In the genomic region with DNA sequence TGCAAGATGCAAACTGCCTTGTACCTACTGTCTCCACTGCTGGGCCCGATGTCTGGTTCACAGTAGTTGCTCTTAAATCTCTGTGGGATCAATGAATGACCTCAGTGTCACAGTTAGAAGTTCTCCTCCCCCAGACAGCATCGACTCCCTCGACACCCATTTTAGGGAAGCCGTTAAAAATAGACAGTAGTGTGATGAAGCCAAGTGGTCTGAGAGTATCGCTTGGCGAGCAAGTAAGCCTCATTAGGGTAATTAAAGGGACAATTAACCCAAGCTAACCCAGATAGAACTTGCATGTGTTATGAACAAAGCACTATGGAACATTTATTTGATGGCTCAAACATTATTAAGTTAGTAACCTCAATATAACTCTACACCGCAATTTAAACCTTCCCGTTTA, we compare ENCODE assay signal across 29 mouse cellular contexts. TPM values are rescaled to one million over a fixed set of nuclear protein-coding genes. Genes with fewer than 3 reads are reported as not detected.
A peak's percentile ranks its signal among the peaks of the same experiment; 100 is the strongest.
DNase-seq lines count a peak whose midpoint lies in the region; ATAC-seq and TF ChIP-seq lines count a peak whose summit lies in the region.
"Had no signal": no experiment of that assay in that cellular context is flagged by ENCODE, and none has a peak within 500 bp of the region (broad histone marks: within the 10 kb centered on the region; RNA-seq: fewer than 3 reads in every experiment).

No protein-coding gene starts in this region.

- peaks cover 9% of the 10 kb centered on the region; the same call in 1 of the 2 replicates for H3K36me3 ChIP-seq in forebrain, embryonic 15.5 days
- no peaks in the 10 kb centered on the region for H3K36me3 ChIP-seq in forebrain, postnatal 0 days (ENCODE audit: insufficient read depth)
- H3K36me3 ChIP-seq in heart, embryonic 14.5 days (ENCODE audit: control insufficient read depth, insufficient read depth, low read length), result no peaks in the 10 kb centered on the region
- H3K36me3 ChIP-seq in midbrain, embryonic 11.5 days (ENCODE audit: control insufficient read depth, insufficient read depth, low read length), result 0 out of 2 replicates have a peak, but pooled peaks cover 2% of the 10 kb centered on the region
- no peaks in the 10 kb centered on the region for H3K36me3 ChIP-seq in midbrain, embryonic 10.5 days
- no peaks in the 10 kb centered on the region for H3K36me3 ChIP-seq in neural tube, embryonic 15.5 days
- H3K36me3 ChIP-seq: embryonic facial prominence, embryonic 12.5 days; kidney, embryonic 15.5 days; midbrain, embryonic 15.5 days; stomach, embryonic 15.5 days had no signal

- ATAC-seq in forebrain, embryonic 15.5 days (replicated peaks), result peak; percentile 20; the same call in 1 of the 2 replicates
- no peak for ATAC-seq in forebrain, postnatal 0 days
- ATAC-seq in heart, embryonic 14.5 days (ENCODE audit: insufficient number of reproducible peaks, insufficient read depth, low FRiP score, low read depth), result no peak
- no peak for ATAC-seq in midbrain, embryonic 11.5 days (ENCODE audit: low FRiP score)
- ATAC-seq in neural tube, embryonic 15.5 days (ENCODE audit: low FRiP score), result 0 out of 2 replicates have a peak, but pooled peaks have one; percentile 19
- ATAC-seq: inflammation-experienced regulatory T-cells, adult 6 months; midbrain, embryonic 15.5 days; Patski had no signal

- DNase-seq in forebrain, postnatal 0 days, result no peak
- no peak for DNase-seq in heart, postnatal 25 days (ENCODE audit: low spot score)
- peak; percentile 68 for DNase-seq in midbrain, embryonic 11.5 days (ENCODE audit: low spot score, missing footprints)
- DNase-seq in midbrain, embryonic 10.5 days (ENCODE audit: low spot score), result no peak
- DNase-seq: adrenal gland, postnatal 10 days; cerebellum, adult 11 months; cerebellum, adult 9-10 months; cerebellum, postnatal 36 days; embryo, embryonic 11 days; gastrocnemius, postnatal 10 days; heart, postnatal 4 days; kidney, adult 18-20 months; kidney, postnatal 25 days; liver; lung, adult 2 months; lung, postnatal 10 days; right cerebral cortex, postnatal 25 days had no signal

- no peak for TF ChIP-seq CTCF in forebrain, postnatal 0 days (IDR thresholded peaks at IDR 0.05; ENCODE audit: low read depth)

- no peaks in the 10 kb centered on the region for H3K9me3 ChIP-seq in forebrain, embryonic 15.5 days
- no peaks in the 10 kb centered on the region for H3K9me3 ChIP-seq in forebrain, postnatal 0 days (ENCODE audit: low read length)
- H3K9me3 ChIP-seq in heart, embryonic 14.5 days (ENCODE audit: control insufficient read depth, low read length), result no peaks in the 10 kb centered on the region
- H3K9me3 ChIP-seq in midbrain, embryonic 11.5 days (ENCODE audit: control insufficient read depth, low read length), result no peaks in the 10 kb centered on the region
- H3K9me3 ChIP-seq in midbrain, embryonic 10.5 days (replicated peaks), result no peaks in the 10 kb centered on the region
- no peaks in the 10 kb centered on the region for H3K9me3 ChIP-seq in neural tube, embryonic 15.5 days (replicated peaks)
- H3K9me3 ChIP-seq: embryonic facial prominence, embryonic 12.5 days; kidney, embryonic 15.5 days; midbrain, embryonic 15.5 days; stomach, embryonic 15.5 days had no signal

- peaks cover 15% of the 10 kb centered on the region for H3K4me1 ChIP-seq in forebrain, embryonic 15.5 days
- no peaks in the 10 kb centered on the region; the same call in 1 of the 2 replicates for H3K4me1 ChIP-seq in forebrain, postnatal 0 days (ENCODE audit: insufficient read depth)
- H3K4me1 ChIP-seq in heart, embryonic 14.5 days (ENCODE audit: control insufficient read depth in 2 of 2, insufficient read depth in 2 of 2, low read length in 2 of 2), result peaks cover 16 to 28% of the 10 kb centered on the region in 2 experiments
- no peaks in the 10 kb centered on the region for H3K4me1 ChIP-seq in midbrain, embryonic 11.5 days (ENCODE audit: control insufficient read depth, insufficient read depth, low read length)
- peaks cover 19% of the 10 kb centered on the region for H3K4me1 ChIP-seq in midbrain, embryonic 10.5 days
- peaks cover 21% of the 10 kb centered on the region for H3K4me1 ChIP-seq in neural tube, embryonic 15.5 days
- H3K4me1 ChIP-seq: stomach, embryonic 15.5 days had no signal

- no peak overlapping the region for H3K27ac ChIP-seq in forebrain, embryonic 15.5 days (replicated peaks)
- no peak overlapping the region for H3K27ac ChIP-seq in forebrain, postnatal 0 days (ENCODE audit: low read depth, low read length)
- peak overlapping the region in 1 of 2 experiments; percentile 28; a peak in 1 of 4 replicates for H3K27ac ChIP-seq in heart, embryonic 14.5 days (replicated peaks in 1 of 2; ENCODE audit: control insufficient read depth in 1 of 2, insufficient read depth in 1 of 2, low read depth in 2 of 2, low read length in 2 of 2)
- H3K27ac ChIP-seq in midbrain, embryonic 11.5 days (ENCODE audit: low read depth, low read length), result no peak overlapping the region
- no peak overlapping the region for H3K27ac ChIP-seq in midbrain, embryonic 10.5 days (replicated peaks)
- no peak overlapping the region for H3K27ac ChIP-seq in neural tube, embryonic 15.5 days (replicated peaks)
- H3K27ac ChIP-seq: embryonic facial prominence, embryonic 12.5 days; kidney, embryonic 15.5 days; liver, embryonic 14.5 days; macrophage; midbrain, embryonic 15.5 days; stomach, embryonic 15.5 days had no signal

- WGBS in forebrain, embryonic 15.5 days, result 23% methylated on average over 8 of the region's 8 CpGs
- WGBS in forebrain, postnatal 0 days, result 27% methylated on average over 8 of the region's 8 CpGs
- WGBS in heart, embryonic 14.5 days, result 44% methylated on average over 8 of the region's 8 CpGs
- WGBS in midbrain, embryonic 11.5 days, result 78% methylated on average over 8 of the region's 8 CpGs
- 85% methylated on average over 8 of the region's 8 CpGs for WGBS in midbrain, embryonic 10.5 days
- WGBS in neural tube, embryonic 15.5 days, result 28% methylated on average over 8 of the region's 8 CpGs

- no peak overlapping the region for H3K4me3 ChIP-seq in forebrain, embryonic 15.5 days
- no peak overlapping the region for H3K4me3 ChIP-seq in forebrain, postnatal 0 days (ENCODE audit: low read depth, low read length)
- H3K4me3 ChIP-seq in heart, embryonic 14.5 days (ENCODE audit: control insufficient read depth in 1 of 2, insufficient read depth in 1 of 2, low read depth in 1 of 2, low read length in 2 of 2), result no peak overlapping the region
- no peak overlapping the region for H3K4me3 ChIP-seq in midbrain, embryonic 11.5 days (ENCODE audit: low read depth, low read length)
- H3K4me3 ChIP-seq in midbrain, embryonic 10.5 days, result no peak overlapping the region
- no peak overlapping the region for H3K4me3 ChIP-seq in neural tube, embryonic 15.5 days (replicated peaks)
- H3K4me3 ChIP-seq: embryonic facial prominence, embryonic 12.5 days; kidney, embryonic 15.5 days; midbrain, embryonic 15.5 days; stomach, embryonic 15.5 days had no signal

- no peak overlapping the region for H3K4me2 ChIP-seq in forebrain, embryonic 15.5 days (replicated peaks)
- no peak overlapping the region for H3K4me2 ChIP-seq in forebrain, postnatal 0 days (ENCODE audit: low read depth)
- peak overlapping the region; percentile 23; the same call in 1 of the 2 replicates for H3K4me2 ChIP-seq in heart, embryonic 14.5 days (ENCODE audit: low read length)
- no peak overlapping the region for H3K4me2 ChIP-seq in midbrain, embryonic 11.5 days
- H3K4me2 ChIP-seq in neural tube, embryonic 15.5 days, result no peak overlapping the region
- H3K4me2 ChIP-seq: embryonic facial prominence, embryonic 12.5 days; hindbrain, embryonic 14.5 days; kidney, embryonic 15.5 days; midbrain, embryonic 15.5 days; stomach, embryonic 15.5 days had no signal

- intact Hi-C loops in heart, postnatal 25 days (cut with DNase I), result no loop called here

- H3K27me3 ChIP-seq in forebrain, embryonic 15.5 days, result no peaks in the 10 kb centered on the region
- no peaks in the 10 kb centered on the region for H3K27me3 ChIP-seq in forebrain, postnatal 0 days (ENCODE audit: insufficient read depth, low read length)
- H3K27me3 ChIP-seq in heart, embryonic 14.5 days (ENCODE audit: control insufficient read depth, insufficient read depth, low read length), result no peaks in the 10 kb centered on the region
- no peaks in the 10 kb centered on the region for H3K27me3 ChIP-seq in midbrain, embryonic 11.5 days (ENCODE audit: control insufficient read depth, insufficient read depth, low read length)
- H3K27me3 ChIP-seq in midbrain, embryonic 10.5 days (ENCODE audit: low read depth, poor library complexity, severe bottlenecking), result no peaks in the 10 kb centered on the region
- H3K27me3 ChIP-seq in neural tube, embryonic 15.5 days (replicated peaks), result no peaks in the 10 kb centered on the region
- H3K27me3 ChIP-seq: embryonic facial prominence, embryonic 12.5 days; kidney, embryonic 15.5 days; midbrain, embryonic 15.5 days; Patski; stomach, embryonic 15.5 days had no signal

- no peak overlapping the region for H3K9ac ChIP-seq in forebrain, embryonic 15.5 days (replicated peaks)
- H3K9ac ChIP-seq in forebrain, postnatal 0 days, result no peak overlapping the region
- H3K9ac ChIP-seq in heart, embryonic 14.5 days (ENCODE audit: low read length), result 0 out of 2 replicates have a peak overlapping the region, but pooled peaks have one; percentile 11
- no peak overlapping the region for H3K9ac ChIP-seq in midbrain, embryonic 11.5 days (ENCODE audit: low read length)
- H3K9ac ChIP-seq in neural tube, embryonic 15.5 days (replicated peaks), result no peak overlapping the region
- H3K9ac ChIP-seq: embryonic facial prominence, embryonic 12.5 days; hindbrain, embryonic 14.5 days; kidney, embryonic 15.5 days; liver, embryonic 14.5 days; midbrain, embryonic 15.5 days; stomach, embryonic 15.5 days had no signal

RNA-seq across cellular contexts. Expression of a gene that starts 59.6 kb away (rescaled TPM):
- polyA plus RNA-seq in forebrain, embryonic 15.5 days (2015; fragmentation: Nextera tagmentation; extraction: Ambion mirVana), result 11.4 TPM in 2 replicates
- 4.9 and 5.6 TPM in 2 replicates for total RNA-seq in forebrain, postnatal 0 days (2014; rRNA removed)
- polyA plus RNA-seq in forebrain, postnatal 0 days (2015; fragmentation: Nextera tagmentation; extraction: Ambion mirVana), result 4.6 and 6.2 TPM in 2 replicates
- polyA plus RNA-seq in heart, embryonic 14.5 days (2014; fragmentation: Nextera tagmentation; extraction: Ambion mirVana), result 11.1 and 11.3 TPM in 2 replicates
- 1 to 10 TPM; 4.6 to 4.8 TPM for total RNA-seq in heart, postnatal 25 days (2021)
- polyA plus RNA-seq in midbrain, embryonic 11.5 days (2014; fragmentation: Nextera tagmentation; extraction: Ambion mirVana), result 13.9 and 14.4 TPM in 2 replicates
- 13.8 and 14.6 TPM in 2 replicates for polyA plus RNA-seq in midbrain, embryonic 10.5 days (2016; fragmentation: Nextera tagmentation; extraction: Ambion mirVana)
- 7.5 and 10.8 TPM in 2 replicates for polyA plus RNA-seq in neural tube, embryonic 15.5 days (2015; fragmentation: Nextera tagmentation; extraction: Ambion mirVana)

Comparison
In these comparisons a context has a peak if more than half of its experiments do, and no peak if none do; other contexts are left out.
1. ATAC-seq: peak in forebrain, embryonic 15.5 days (single experiment) and neural tube, embryonic 15.5 days (single experiment); none in forebrain, postnatal 0 days (single experiment), heart, embryonic 14.5 days (single experiment) and midbrain, embryonic 11.5 days (single experiment).